Mouse (Mus musculus) brain, embryonic 14.5 days (tissue): ENCODE measurements at regions not wholly inside any gene's neighbourhood (a gene's known extent, or its start where the extent isn't known, plus 50 kb on each side); places are given as distances from the start of the nearest gene placed in this dataset.

Source experiments
- CTCF ChIP-seq: fragments of 200-500 bp; IDR thresholded peaks from 2 replicates; pipeline ENCODE4 v1.5.1; 2012; ENCODE audit warnings: inconsistent platforms, mild to moderate bottlenecking, moderate library complexity, borderline replicate concordance; ENCODE audit not compliant: insufficient read depth, insufficient read length; ENCODE audit errors: extremely low read depth
- POLR2A ChIP-seq: fragments of 200-500 bp; IDR thresholded peaks from 2 replicates; pipeline ENCODE4 v1.6.1; 2012; ENCODE audit warnings: mild to moderate bottlenecking, inconsistent platforms, borderline replicate concordance; ENCODE audit not compliant: poor library complexity, insufficient read depth, insufficient read length, severe bottlenecking; ENCODE audit errors: extremely low read depth

DNA sequence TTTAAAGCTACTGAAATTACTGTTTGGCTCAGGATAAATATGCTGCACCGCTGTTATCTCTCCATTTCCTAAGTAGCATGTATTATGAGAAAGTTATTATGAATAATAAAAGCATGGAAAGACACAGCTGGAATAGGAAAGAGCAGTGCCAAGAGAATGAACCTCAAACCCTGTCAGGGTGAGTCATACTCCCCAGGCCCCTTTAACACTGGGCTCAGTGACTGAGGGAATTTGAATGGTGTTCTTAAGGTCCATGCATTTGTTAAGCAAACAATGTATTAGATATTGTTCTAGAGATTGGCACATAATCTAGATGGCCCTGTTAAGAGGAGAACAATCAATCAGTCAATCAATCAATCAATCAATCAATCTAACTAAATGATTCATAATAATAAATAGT, 3069.8 kb upstream of the Gm6569 start:
- no peak for TF ChIP-seq CTCF
- no peak for TF ChIP-seq POLR2A
